Mouse (Mus musculus) natural killer cell, adult 2 months (primary cell): Measurements from ENCODE around the gene Klhdc1.

ENCODE experiments used
- DNase-seq, 2 experiments: peaks; one replicate each; pipeline ENCODE4 v3.0.0; 2022; ENCODE audit warnings: low spot score in 2 of 2

Gene Klhdc1

DNA sequence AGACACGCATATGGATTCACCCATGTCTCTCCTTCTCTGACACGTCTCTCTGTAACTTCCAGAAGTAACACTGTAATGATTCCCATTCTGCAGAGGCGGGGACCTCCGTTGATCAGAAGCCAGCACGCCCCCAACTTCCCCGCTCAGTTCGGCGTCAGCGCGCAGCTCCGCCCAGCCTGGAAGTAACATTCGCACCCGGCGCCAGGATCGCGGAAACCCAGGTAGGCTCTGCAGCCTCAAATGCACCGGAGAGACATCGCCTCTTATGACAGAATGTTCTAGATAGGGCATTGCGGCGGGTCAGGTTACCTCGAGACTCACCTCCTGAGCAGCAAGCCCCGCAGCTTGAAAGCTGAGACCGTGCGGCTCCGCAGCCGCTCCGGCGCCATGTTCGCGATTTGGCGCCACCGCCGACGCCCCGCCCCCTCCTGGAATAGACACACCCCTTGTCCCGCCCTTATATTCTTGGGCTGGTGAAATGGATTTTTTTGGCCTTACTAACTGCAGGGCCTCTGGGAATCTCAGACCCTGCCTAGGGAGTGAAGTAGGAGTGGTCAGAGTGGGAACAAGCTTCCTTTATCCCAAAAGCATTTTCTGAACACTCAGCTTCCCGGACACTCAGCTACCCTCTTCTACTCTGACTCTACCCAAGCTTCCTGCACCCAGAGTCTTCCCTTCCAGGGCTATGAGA is 13.1 kb upstream of the Klhdc1 start, which contains the start of gene Pole2:
TSS of gene Pole2 (minus strand) at position 420 of the 691 bp plus-strand sequence.
- peak; percentile 76 to 80 for DNase-seq

DNA sequence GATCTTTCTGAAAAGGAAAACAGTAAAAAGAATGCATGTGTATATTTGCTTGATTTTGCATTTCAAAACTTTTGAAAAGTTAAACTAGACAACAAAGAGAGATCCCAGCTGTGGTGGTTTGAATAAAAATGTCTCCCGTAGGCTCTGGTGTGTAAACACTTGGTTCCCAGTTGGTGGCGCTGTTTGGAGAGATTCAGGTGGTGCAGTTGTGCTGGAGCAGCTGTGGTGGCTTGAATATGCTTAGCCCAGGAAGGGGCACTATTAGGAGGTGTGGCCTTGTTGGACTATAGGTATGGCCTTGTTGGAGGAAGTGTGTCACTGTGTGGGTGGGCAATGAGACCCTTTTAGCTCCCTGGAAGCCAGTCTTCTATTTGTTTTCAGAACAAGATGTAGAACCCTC is 11.7 kb upstream of the Klhdc1 start:
- DNase-seq, result peak; percentile 64 to 72

DNA sequence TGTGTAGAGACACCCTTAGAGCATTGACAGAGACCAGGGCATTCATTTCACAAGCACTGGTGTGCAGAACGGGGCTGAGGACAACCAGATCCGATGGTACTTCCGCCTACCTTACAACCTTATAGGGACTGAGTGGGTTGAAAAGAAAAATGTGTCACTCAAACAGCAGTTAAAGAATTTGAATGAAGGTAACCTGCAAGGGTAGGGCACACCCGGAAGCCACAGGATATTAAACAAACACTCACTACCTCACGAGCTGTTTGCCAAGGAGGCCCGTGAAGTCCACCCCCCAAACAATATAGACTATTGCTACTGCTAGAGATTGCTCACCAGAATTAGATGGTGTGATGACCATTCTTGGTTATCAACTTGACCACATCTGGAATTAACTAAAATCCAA is 5.2 kb upstream of the Klhdc1 start:
- DNase-seq, result no peak

DNA sequence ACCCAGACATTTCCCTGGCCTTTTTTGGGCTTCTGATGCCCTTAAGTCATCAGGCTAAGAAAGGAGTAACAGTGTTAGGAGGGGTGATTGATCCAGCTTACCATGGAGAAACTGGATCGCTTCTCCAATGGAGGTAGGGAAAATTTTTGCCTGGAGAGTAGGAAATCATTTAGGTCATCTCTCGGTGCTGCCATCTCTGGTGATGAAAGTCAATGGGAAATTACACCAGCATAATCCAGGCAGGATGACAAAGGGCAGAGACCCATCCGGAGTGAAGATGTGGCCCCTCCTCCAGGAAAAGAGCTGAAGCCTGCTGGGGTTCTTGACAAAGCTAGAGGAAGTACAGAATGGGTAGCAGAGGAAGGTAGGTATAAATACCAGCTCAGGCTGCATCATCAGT is 2.7 kb upstream of the Klhdc1 start:
- DNase-seq, result no peak

DNA sequence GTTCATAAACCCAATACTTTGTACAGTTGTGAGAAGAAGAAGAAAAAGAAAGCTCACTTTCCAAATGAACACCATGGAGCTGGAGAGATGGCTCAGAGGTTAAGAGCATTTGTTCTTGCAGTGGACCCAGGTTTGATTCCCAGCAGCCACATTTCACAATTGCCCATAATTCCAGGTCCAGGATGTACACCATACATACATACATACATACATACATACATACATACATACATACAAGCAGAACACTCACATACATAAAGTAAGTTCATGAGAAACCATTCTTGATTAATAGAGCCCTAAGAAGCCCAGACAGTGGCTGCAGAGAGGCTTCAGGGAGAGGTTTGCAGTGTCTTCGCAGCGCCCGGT is 412 bp downstream of the Klhdc1 start:
- DNase-seq, result no peak

DNA sequence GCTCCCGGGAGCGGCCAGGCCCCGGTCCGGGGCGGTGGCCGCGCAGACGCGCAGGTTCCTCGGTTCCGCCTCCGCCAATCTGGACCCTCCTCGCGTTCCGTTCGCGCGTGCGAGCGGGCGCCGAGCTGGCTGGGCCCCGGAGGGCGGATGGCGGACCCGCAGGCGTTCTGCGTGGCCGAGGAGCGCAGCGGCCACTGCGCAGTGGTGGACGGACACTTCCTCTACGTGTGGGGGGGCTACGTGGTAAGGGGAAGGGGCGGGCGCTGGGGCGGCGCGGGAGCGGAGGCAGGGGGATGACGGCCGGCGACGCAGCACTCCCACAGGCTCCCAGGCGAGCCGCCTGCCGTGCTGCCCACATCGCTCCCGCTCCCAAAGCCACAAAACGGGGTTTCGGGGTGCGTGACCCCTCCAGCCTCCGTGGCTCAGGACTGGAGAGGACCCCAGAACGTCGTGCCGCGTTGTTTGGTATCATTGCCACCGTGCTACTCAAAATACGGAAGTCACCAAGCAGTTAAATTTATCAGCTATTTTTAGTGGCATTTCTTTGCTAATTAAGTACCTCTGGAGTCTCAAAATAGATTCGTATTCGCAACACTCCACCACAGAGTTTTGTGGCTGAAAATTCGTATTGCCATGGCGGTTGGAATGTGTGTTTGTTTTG is 925 bp downstream of the Klhdc1 start:
- DNase-seq, result peak; percentile 26 to 31

DNA sequence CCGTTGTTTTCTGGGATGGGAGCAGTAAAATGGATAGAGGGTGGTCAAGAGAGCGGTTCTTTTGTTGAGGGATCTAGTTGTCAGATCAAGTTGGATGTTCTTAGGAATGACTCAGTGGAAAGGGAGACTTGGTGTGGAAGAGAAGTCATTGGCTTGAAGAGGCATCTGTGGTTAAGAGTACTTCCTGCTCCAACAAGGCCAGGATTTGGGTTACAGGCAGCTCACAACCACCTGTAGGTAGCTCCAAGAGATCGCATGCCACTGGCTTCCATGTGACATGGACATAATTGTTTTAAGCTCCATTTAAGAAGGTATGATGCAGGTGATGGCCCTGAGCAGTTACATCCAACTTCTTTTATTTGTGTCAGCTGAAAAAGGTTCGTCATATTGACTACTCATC is 8.8 kb downstream of the Klhdc1 start:
- DNase-seq, result no peak

DNA sequence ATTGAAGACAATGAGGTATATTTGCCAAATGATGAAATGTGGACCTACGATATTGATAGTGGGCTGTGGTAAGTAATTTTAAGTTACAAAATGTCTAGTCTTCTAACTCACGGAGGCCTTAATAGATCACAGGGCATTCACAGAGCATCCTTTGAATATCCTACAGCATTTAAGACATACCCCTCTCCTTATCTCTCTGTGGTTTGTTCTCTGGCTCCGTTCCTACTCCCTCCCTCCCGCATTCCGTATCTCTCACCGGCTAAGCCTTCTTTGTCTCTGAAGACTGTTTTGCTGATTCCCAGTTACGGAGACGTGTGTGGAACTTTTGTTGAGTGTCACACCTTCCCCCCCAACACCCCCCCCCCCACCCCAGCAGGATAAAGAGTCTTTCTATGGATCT is 9.8 kb downstream of the Klhdc1 start:
- no peak for DNase-seq

DNA sequence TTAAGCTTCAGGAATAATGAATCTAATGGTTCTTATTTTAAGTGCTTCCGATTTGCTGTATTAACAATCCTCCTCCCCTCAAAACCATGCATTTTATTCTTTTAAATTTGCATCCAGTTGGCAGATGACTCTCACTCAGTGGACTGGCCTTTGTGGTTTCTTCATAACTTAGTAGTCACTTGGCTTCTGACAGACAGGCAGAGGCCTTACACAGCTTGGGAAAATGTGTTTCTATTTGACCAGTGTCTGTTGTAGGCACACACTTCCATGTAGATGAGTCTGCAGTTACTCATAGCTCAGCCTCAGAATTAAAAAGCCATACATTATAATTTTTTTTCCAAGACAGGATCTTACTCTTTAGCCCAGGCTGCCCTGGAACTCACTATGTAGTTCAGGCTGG is 12.8 kb downstream of the Klhdc1 start:
- no peak for DNase-seq

DNA sequence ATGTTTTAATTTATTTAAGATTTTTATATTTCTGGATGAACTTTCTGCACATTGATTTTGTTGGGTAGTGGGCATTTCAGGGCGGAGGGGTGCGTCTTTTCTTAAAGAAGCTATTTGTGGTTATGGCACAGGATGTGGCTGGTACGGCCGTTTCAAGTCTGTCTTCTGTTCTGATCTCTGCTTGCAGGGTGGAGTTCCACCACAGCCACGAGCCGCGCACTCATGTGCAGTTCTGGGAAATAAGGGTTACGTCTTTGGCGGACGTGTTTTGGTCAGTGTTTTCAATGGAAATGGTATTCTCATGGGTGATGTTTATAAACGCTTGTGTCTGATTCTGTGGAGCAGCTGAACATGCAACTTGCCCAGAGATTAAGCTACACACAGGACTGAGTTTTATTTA is 16.9 kb downstream of the Klhdc1 start:
- DNase-seq, result peak; percentile 74

DNA sequence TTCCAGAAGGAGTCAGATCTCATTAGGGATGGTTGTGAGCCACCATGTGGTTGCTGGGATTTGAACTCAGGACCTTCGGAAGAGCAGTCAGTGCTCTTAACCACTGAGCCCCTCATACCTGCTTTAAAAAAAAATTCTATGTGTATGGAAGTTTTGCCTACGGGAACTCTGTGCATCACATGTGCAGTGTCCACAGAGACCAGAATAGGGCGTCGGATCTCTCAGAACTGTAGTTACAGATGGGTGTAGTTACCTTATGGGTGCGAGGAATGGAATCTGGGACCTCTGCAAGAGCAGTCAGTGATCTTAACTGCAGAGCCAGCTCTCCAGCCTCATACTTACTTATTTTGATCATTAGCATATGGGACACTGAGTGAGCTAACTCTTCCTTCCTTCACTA is 21.3 kb downstream of the Klhdc1 start:
- no peak for DNase-seq

DNA sequence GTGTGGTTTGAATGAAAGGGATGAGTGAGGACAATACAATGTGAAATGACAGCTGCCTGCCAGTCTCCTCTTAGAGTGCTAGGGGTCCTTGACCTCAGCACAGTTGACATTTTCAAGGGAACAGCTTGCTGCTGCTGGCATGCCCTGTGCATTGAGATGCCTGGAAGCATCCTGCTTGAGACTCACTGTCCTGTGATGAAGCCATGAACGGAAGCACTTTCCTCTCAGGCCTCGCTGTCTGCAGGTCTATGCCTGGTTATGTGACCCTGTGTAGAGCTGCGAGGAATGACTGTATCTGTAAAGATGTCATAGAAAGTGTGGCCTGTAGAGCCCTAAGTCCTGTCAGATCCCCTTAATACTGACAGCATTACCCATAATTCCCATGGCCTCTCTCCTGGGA is 24.1 kb downstream of the Klhdc1 start:
- no peak for DNase-seq

DNA sequence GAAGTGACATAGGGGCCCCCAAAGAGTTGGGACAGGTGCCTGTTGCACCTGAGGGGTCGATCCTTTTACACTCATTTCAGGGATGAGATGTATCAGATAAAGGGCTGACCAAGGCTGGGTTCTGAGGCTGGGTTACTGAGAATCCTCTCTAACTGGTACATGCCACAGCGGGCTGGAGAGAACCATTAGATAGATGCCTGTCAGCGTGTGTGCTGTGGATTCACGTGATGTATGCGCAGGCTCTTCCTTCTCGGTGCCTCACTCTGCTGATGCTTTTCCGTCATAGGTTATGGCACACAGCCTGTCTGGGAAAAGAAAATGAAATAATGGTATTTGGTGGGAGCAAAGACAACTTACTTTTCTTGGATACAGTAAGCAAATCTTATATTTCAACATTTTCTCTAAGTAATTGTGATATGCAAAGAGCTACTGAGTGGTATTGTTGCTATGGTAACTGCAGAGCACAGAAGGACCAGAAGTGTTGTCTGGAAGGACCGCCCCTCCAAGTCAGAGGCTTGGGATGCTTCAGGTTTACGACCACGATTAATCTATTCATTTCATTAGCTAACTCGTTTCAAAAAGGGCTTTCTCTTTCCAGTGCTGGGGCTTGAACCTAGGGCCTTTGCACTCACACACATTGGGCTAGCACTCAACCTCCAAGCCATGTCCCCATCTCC is 27.1 kb downstream of the Klhdc1 start:
- no peak for DNase-seq

DNA sequence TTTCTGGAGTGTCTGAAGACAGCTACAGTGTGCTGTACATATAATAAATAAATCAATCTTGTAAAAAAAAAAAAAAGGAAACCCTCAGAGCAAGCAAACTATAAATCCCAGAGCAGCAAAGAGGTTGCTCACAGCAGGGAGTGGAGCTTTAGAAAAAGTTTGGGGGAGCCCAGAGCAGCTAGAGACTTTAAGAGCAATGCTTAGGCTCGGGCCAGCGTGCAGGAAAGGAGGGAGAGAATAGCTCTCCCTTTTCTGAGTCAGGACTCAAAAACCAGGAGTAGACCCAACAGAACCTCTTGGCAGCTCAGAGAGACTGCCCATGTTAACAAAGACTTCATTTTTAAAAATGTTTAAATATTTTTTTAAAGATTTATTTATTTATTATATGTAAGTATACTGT is 28.0 kb downstream of the Klhdc1 start:
- no peak for DNase-seq

DNA sequence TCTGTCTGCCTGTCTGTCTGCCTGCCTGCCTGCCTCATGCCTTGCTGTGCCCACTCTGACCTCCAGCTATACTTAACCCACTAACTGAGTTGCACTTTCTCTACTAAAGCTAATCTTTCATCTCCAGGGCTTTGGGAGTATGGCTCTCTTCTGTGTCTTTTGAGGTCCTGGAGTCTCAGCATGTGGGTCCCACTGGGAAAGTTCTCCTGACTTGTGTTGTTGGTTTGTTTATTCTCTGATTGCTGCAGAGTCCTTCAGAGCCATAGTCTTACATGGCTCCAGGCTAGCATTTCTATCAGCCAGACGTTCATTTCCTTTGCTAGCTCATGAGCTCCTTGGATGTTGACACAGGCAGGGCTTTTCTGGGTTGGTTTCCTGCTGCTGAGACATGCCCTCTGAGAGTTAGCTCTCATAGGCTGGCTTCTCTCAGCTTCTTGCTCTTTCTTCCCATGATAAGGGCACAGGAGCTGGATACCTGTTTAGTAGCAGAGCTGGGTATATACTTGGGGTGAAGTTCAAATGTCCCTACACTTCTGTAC is 39.0 kb downstream of the Klhdc1 start:
- DNase-seq, result no peak

DNA sequence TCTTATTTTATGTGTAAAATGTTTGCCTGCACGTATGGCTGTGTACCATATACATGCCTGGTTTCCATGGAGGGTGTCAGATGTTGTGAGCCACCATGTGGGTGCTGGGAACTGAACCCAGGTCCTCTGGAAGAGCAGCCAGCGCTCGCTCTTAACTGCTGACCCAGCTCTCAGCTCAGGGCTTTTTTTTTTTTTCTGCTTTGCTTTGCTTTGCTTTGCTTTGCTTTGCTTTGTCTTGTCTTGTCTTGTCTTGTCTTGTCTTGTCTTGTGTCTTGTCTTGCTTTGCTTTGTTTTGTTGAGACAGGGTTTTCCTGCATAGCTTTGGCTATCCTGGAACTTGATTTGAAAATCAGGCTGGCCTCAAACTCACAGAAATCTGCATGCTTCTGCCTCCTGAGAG is 39.9 kb downstream of the Klhdc1 start:
- no peak for DNase-seq

DNA sequence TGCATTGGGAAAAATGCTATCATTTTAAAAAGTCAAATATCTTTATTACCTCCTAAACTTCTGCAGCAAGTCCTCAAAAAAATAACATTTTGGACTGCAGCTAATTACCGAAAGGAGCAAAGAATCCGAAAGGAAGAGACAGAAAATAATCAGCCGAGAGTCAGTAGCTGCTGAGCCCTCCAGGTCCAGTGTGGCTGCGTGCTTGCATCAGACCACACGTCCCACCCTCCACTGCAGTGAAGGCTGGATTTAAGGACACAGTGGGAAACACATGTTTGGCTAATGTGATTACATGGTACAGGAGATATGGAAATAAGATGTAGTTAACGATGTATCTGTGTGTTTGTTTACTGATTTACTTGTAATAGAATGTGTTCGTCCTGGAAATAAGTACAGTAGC is 42.2 kb downstream of the Klhdc1 start:
- no peak for DNase-seq

DNA sequence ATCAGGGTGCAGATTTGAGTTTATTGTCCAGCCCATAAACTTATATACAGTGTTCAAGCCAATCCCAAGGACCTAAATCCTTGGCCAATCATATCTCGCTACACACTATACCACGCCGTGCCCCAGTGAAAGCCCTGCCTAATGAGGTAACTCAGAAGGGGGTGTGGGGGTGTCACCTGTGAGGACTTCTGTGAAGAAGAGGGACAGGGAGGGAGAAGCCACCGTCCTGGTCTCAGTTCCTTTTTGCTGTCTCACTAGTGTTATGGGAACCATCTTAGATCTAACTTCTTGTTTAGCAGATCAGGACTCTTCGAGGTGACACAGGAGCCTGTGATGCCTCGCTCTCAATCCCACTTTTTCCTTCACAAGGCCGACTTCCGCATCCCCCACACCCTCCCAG is 46.6 kb downstream of the Klhdc1 start:
- DNase-seq, result no peak

DNA sequence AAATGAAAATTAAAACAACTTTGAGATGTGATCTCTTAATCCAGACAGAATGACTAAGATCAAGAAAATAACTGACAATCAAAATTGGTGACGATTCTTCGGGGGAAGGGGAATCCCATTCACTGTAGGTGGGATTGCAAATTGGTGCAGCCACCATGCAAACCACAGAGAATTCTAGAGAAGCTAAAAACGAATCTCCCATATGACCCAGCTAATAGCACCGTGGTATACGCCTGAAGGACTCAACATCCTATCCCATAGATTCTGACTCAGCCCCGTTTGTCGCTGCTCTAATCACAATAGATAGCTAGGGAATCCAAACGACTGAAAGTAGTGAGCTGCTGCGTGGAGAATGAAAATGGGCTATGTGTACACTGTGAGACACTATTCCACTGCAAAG is 47.7 kb downstream of the Klhdc1 start:
- DNase-seq, result no peak

DNA sequence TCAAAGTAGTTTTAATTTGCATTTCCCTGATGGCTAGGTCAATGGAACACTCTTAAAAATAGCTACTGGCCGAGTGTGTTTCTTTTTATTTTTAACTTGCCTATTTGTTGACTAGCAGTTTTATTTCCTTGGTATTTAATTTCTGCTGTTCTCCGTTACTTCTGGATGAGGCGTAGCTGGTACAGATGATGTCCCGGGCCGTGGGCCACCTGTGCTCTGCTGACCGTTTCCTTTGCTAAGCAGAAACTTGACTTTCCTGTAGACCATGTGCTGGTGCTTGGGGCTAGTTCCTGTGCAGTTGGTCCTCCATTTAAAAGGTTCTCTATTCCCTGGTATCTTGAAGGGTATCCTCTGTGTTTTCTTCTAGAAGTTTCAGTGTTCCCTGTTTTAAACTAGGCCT is 51.4 kb downstream of the Klhdc1 start:
- DNase-seq, result no peak

DNA sequence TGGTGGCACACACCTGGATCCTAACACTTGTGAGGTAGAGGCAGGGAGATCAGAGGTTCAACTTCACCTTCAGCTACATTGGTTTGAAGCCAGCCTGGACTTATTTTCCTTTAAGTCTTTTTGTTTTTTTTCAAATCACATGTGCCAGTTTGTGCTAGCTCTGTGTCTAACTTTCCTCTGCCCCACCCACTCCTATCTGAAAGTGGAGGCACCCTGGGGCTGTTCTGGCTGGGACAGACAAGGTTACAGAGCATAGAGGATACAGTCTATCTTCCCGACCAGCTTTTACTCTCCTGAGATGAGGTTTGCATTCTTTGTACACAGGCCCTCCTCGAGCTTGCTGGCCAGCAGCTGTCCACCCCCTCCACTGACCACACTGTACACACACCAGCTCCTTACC is 52.8 kb downstream of the Klhdc1 start:
- DNase-seq, result no peak

DNA sequence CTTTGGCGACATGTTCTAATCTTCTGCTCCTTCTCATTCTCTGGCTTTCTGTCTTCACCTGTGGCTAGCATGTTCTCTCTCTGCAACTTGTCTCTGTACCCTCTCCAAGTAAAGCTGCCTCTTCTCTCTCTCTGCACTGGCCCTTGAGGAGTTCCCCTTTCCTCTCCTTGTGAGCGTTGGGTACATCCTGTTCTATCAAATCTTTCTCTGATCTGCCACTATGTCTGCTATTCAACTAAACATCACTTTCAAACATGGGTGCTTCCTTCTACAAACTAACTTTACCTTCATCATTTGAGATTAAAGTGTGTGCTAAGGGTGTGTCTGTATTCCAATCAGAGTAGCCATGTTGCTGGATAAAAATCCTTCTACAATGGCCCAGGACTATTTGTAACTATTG is 54.0 kb downstream of the Klhdc1 start:
- no peak for DNase-seq

DNA sequence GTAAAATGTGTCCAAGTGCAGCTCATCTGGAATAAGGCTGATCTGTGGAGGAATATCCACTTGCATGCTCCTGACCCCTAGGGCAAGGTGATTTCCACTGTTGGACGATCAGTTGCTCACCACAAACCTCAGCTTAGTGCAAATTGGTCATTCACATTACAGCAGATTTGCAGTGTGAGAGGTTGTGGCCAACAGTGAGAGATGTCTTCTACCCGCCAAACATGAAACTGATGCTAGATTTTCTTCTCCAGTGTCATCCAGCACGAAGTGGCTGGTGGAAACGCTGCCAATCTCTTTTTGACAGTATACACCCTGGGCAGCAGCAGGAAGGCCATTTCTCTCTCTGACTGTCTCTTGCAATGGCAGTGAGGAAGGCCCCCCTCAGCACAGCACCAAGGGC is 54.7 kb downstream of the Klhdc1 start:
- DNase-seq, result peak; percentile 39 to 69
